Mouse (Mus musculus) ES-E14 (cell line): ENCODE data around the gene Ccdc157.

Source experiments
- CHD2 ChIP-seq: IDR thresholded peaks from 2 replicates; pipeline ENCODE4 v1.6.1; 2014; ENCODE audit warnings: mild to moderate bottlenecking, low read depth, low read length, inconsistent platforms
- HCFC1 ChIP-seq: IDR thresholded peaks from 2 replicates; pipeline ENCODE4 v1.6.1; 2012; ENCODE audit warnings: low read length, inconsistent platforms, borderline replicate concordance; ENCODE audit not compliant: insufficient read depth
- MAFK ChIP-seq: IDR thresholded peaks from 2 replicates; pipeline ENCODE4 v1.6.1; 2014; ENCODE audit warnings: mild to moderate bottlenecking, low read depth, low read length, inconsistent platforms; ENCODE audit not compliant: insufficient read depth
- ZC3H11A ChIP-seq: IDR thresholded peaks from 2 replicates; pipeline ENCODE4 v1.6.1; 2012; ENCODE audit warnings: low read depth, mild to moderate bottlenecking, inconsistent platforms, low read length, borderline replicate concordance

- no peak for TF ChIP-seq HCFC1
- no peak for TF ChIP-seq MAFK
- no peak for TF ChIP-seq ZC3H11A
- no peak for TF ChIP-seq CHD2
Observed at GRCm38 (mm10) chr11:4098120-4098519, 62.0 kb downstream of the Ccdc157 start.
